Mouse (Mus musculus): Measurements from ENCODE around the gene Glod4. TPM values are rescaled to one million over a fixed set of nuclear protein-coding genes. Genes with fewer than 3 reads are reported as not detected.

Gene Glod4
- polyA plus RNA-seq, 1 experiment from 2014 or later = 135 TPM

DNA sequence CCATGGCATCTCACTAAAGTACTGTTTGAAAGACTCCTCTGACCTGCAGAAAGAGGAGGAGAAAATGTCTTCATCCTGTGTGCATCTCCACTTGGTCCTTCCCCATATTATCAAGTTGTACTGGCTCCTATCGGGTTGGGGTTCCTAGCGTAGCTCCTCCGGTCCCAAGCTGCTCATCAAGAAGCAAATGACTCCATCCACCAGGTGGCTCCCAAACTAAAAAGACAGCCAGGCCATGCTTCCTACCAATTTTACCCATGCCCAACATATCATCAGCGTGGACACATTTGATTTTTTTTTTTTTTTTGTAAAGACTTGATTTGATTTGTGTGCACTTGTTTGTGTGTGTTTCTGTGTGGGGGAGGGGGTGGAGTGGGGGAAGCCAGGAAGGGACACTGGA, 28.9 kb upstream of the Glod4 start:
- no peak for DNase-seq (ENCODE audit: low spot score)
- WGBS = 89% methylated on average over 4 of the region's 4 CpGs
- Histone ChIP-seq H3K4me1 (peaks cover 33% of the 10 kb centered on the region), H3K36me3 (peaks cover 62% of the 10 kb centered on the region), H3K27me3 (ENCODE audit: low read depth, poor library complexity, severe bottlenecking) (no peaks in the 10 kb centered on the region), H3K9me3 (replicated peaks) (no peaks in the 10 kb centered on the region), H3K27ac (replicated peaks) (no peak overlapping the region), H3K4me3 (no peak overlapping the region)

DNA sequence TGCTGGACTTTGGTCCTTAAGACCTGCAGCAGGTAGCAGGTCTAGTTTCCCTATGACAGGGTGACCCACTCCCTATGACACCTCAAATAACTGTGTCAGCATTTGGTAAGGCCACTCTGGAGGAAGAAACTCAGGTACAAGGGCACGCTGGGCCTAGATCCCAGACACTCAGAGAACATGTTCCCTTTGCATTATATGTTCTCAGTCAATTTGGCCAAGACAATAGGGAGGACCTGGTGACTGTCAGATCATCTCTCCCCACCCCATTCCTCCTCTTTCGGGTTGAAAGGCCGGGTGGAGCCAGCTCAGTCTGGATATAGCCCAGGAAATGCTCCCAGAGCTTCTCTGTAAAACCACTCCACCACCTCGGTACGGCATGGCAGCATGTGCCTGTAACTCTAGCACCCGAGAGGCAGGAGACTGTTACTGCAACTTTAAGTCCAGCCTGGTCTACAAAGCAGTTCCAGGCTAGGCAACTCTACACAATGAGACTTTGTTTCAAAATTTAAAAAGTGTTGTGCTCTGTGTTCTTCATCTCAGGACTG, 25.1 kb upstream of the Glod4 start:
- H3K4me1 ChIP-seq = peaks cover 66% of the 10 kb centered on the region
- no peaks in the 10 kb centered on the region for H3K9me3 ChIP-seq (replicated peaks)
- H3K4me3 ChIP-seq = no peak overlapping the region
- H3K36me3 ChIP-seq = peaks cover 50% of the 10 kb centered on the region
- peak overlapping the region; percentile 92 for H3K27ac ChIP-seq (replicated peaks)
- no peaks in the 10 kb centered on the region; the same call in 1 of the 2 replicates for H3K27me3 ChIP-seq (ENCODE audit: low read depth, poor library complexity, severe bottlenecking)
- no peak for DNase-seq (ENCODE audit: low spot score)
- 54% methylated on average over 6 of the region's 6 CpGs for WGBS

DNA sequence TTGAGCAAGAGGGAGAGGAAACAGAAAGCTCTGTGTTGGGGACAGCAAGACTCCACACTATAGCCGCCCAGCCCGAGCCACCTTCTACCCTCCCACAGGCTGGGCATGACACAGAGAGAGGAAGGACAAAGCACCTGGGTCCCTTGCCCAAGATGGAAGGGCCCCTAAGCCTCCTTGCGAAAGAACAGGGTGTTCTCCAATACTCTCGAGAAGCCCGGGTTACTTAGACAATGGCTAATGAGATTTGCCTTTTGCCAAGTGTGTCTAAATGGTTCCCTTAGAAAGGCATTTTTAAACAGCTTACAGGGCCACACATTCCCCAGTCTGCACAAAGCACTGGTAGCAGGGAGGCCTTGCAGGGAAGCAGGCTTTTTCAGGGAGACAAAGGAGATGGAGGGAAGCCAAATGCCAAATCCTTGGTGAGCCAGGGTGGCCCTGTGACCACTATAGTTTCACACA, 24.5 kb upstream of the Glod4 start:
- peaks cover 71% of the 10 kb centered on the region for H3K4me1 ChIP-seq
- WGBS = 7% methylated on average over 5 of the region's 5 CpGs

DNA sequence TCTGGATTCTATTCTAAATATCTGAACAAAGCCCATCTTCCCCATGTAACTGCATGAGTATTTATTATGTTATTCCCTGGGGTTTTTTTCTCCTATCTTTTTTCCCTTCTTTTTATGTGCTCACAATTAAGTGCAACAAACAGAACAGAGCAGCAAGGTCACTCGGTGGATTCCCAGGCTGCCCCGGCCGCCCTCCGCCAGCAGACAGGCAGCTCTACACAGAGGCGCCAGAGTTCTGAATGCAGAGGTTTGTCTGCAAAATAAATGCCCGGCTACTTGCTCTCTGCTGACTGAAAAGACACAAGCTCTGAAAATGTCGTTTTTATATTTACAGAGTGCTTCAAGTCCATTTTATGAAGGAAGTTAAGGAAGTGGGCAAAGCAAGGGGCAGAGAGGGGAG, 24.0 kb upstream of the Glod4 start:
- 29% methylated on average over 7 of the region's 7 CpGs for WGBS
- no peak for DNase-seq (ENCODE audit: low spot score)

More for the DNA sequence above, 24.5 kb upstream of the Glod4 start:
- Histone ChIP-seq H3K36me3 (peaks cover 44% of the 10 kb centered on the region), H3K9me3 (replicated peaks) (no peaks in the 10 kb centered on the region), H3K27me3 (ENCODE audit: low read depth, poor library complexity, severe bottlenecking) (no peaks in the 10 kb centered on the region; the same call in 1 of the 2 replicates), H3K27ac (replicated peaks) (peak overlapping the region; percentile 92), H3K4me3 (peak overlapping the region; percentile 20; the same call in 1 of the 2 replicates)
- DNase-seq (ENCODE audit: low spot score) = peak; percentile 51

DNA sequence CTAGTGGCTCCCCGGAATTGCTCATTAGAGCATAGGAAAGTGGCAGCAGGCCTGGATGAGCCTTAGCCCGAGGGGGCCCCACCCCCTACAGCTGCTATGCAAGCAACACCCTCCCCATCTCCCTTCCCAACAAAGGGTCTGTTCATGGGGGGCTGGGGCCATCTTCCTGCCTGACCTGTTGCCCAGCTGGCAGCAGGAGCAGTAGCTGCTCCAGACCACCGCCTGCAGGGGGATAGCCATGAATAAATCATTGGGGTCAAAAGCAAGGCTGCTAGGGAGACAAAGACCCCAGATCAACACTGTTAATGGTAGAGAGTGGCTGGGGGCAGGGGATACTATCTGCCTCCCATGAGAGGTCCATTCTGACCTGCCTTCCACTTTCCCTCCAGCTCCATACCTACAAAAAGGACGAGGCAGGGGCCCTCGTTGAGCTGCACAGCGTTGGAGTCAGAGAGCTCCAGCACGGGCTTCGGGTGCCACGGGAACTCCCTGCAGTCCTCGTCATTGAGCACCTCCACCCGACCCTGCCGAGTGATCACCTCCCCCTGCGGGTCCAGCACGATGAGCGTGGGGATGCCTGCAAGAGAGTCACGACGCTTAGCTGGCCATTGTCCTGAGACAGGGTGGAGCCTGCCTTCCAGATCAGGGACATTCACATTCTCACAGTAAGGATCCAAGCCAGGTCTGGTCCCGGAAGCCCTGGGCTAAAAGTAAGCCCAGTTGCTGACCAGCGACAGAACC, 19.3 kb upstream of the Glod4 start:
- Histone ChIP-seq H3K36me3 (peaks cover 41% of the 10 kb centered on the region), H3K27me3 (ENCODE audit: low read depth, poor library complexity, severe bottlenecking) (no peaks in the 10 kb centered on the region; the same call in 1 of the 2 replicates)
- peak; percentile 71 for DNase-seq (ENCODE audit: low spot score)

More for the DNA sequence above, 24.0 kb upstream of the Glod4 start:
- H3K27ac ChIP-seq (replicated peaks) = peak overlapping the region; percentile 92
- H3K27me3 ChIP-seq (ENCODE audit: low read depth, poor library complexity, severe bottlenecking) = no peaks in the 10 kb centered on the region; the same call in 1 of the 2 replicates
- H3K4me3 ChIP-seq = peak overlapping the region; percentile 20; the same call in 1 of the 2 replicates
- peaks cover 76% of the 10 kb centered on the region for H3K4me1 ChIP-seq
- H3K9me3 ChIP-seq (replicated peaks) = no peaks in the 10 kb centered on the region
- peaks cover 39% of the 10 kb centered on the region for H3K36me3 ChIP-seq

DNA sequence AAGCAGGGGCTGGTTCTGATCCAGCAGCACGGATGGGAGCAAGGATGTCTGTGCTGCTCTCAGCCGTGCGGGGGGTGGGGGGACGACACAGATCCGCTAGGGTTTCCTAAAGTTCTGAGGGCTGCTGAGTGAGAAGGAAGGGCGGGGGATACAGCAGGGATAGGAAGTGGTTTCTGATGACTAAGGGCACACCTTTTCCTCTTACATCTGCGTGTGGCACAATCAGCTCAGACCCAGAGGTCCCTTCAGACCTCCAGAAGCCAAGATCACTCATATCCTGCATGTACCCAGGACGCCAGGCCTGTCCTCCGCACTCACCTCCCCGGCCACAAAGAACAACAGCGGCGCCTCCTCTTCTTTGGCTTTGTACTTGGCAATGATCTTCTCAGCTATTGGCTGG, 17.7 kb upstream of the Glod4 start:
- DNase-seq (ENCODE audit: low spot score) = no peak
- Histone ChIP-seq H3K9me3 (replicated peaks) (no peaks in the 10 kb centered on the region), H3K4me1 (peaks cover 99% of the 10 kb centered on the region), H3K4me3 (0 out of 2 replicates have a peak overlapping the region, but pooled peaks have one; percentile 27), H3K27ac (replicated peaks) (peak overlapping the region; percentile 92), H3K36me3 (peaks cover 54% of the 10 kb centered on the region), H3K27me3 (ENCODE audit: low read depth, poor library complexity, severe bottlenecking) (no peaks in the 10 kb centered on the region; the same call in 1 of the 2 replicates)
- 71% methylated on average over 12 of the region's 12 CpGs for WGBS

More for the DNA sequence above, 19.3 kb upstream of the Glod4 start:
- no peaks in the 10 kb centered on the region for H3K9me3 ChIP-seq (replicated peaks)
- H3K27ac ChIP-seq (replicated peaks) = peak overlapping the region; percentile 92
- H3K4me1 ChIP-seq = peaks cover 99% of the 10 kb centered on the region
- WGBS = 7% methylated on average over 19 of the region's 19 CpGs
- H3K4me3 ChIP-seq = peak overlapping the region; percentile 40

DNA sequence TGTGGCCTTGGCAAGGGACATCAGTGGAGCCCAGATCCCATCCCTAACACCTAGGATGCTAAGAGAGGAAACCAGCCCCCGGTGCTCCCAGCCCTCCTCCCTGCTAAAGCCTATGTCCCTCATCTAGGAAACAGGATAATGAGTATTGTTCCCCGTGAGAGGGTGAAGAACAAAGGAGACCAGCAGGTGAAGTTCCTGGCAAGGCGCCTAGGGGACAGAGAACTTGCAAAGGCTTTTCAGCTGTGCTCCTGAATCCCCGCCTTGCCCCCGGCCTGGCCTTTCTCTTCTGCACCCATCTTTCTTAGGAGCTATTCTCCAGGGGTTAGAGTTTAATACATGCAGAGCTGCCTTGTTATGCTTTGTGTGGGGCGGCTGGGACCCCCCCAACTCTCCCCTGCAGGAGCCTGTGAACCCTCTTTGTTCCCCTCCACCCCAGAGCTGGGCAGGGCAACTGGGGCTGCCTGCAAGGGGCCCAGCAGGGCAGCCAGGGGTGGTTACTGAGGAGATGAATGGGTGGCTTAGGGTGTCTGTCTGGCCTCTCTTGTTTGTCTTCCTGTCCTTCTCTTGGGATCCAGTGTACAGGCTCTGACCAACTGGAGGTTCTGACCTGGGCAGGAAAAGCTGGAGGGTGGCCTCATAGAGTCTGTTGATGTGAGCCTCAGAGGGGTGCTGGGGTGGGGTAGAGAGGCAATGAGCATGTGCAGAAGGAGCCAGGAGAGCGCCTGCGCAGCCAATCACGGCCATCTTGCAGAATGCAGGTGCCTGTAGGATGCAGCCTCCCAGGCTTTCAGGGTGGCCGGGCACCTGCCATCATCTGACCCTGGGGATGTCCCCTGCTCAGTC, 16.9 kb upstream of the Glod4 start:
- peaks cover 54% of the 10 kb centered on the region for H3K36me3 ChIP-seq
- peak overlapping the region; percentile 27; the same call in 1 of the 2 replicates for H3K4me3 ChIP-seq
- peak; percentile 70 for DNase-seq (ENCODE audit: low spot score)
- peaks cover 97% of the 10 kb centered on the region for H3K4me1 ChIP-seq
- peak overlapping the region; percentile 92 for H3K27ac ChIP-seq (replicated peaks)
- no peaks in the 10 kb centered on the region for H3K9me3 ChIP-seq (replicated peaks)
- 35% methylated on average over 10 of the region's 10 CpGs for WGBS
- no peaks in the 10 kb centered on the region; the same call in 1 of the 2 replicates for H3K27me3 ChIP-seq (ENCODE audit: low read depth, poor library complexity, severe bottlenecking)

DNA sequence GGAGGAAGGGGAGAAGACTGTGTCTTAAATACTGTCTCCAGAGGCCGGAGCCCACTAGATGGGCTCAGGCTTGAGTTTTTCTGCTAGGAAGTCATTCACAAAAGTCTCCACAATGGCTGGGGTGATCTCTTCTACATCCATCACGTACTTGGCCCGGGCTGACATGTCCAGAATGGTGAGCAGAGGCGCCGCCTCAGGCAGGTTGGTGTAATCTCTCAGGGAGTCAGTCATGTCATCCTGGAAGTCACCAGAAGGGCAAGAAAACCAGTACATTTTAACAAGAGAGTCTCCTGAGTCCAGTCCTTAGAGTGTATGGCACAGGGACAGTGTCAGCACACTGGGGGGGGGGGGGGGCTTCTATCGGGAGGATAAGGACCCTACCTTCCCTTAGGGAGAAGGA, 15.0 kb upstream of the Glod4 start:
- DNase-seq (ENCODE audit: low spot score) = no peak
- WGBS = 91% methylated on average over 6 of the region's 6 CpGs
- no peaks in the 10 kb centered on the region for H3K9me3 ChIP-seq (replicated peaks)
- peaks cover 49% of the 10 kb centered on the region for H3K36me3 ChIP-seq
- no peaks in the 10 kb centered on the region for H3K27me3 ChIP-seq (ENCODE audit: low read depth, poor library complexity, severe bottlenecking)
- peak overlapping the region; percentile 92 for H3K27ac ChIP-seq (replicated peaks)
- no peak overlapping the region for H3K4me3 ChIP-seq
- H3K4me1 ChIP-seq = peaks cover 89% of the 10 kb centered on the region

DNA sequence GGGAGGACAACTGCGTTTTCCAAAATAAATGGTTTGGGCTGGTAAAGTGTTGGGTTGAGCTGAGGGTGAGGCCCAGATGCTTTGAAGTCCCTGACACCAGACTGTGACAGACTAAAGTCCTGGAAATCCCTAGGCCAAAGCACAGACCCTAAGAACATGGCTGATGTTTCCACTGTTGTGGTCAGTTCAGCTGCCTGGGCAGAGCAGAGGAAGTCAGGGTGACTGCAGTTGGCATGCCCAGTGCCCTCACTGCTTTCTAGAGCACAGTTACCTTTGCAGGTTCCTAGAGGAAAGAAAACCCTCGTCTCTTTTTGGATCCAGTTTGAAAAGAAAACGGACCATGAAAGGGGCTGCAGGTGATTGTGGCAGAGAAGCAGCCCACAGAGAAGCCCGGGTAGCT, 13.9 kb upstream of the Glod4 start:
- Histone ChIP-seq H3K9me3 (replicated peaks) (no peaks in the 10 kb centered on the region), H3K36me3 (peaks cover 49% of the 10 kb centered on the region), H3K4me3 (no peak overlapping the region), H3K27ac (replicated peaks) (peak overlapping the region; percentile 47; the same call in 1 of the 2 replicates), H3K4me1 (peaks cover 81% of the 10 kb centered on the region), H3K27me3 (ENCODE audit: low read depth, poor library complexity, severe bottlenecking) (no peaks in the 10 kb centered on the region)
- DNase-seq (ENCODE audit: low spot score) = no peak
- 81% methylated on average over 4 of the region's 4 CpGs for WGBS

DNA sequence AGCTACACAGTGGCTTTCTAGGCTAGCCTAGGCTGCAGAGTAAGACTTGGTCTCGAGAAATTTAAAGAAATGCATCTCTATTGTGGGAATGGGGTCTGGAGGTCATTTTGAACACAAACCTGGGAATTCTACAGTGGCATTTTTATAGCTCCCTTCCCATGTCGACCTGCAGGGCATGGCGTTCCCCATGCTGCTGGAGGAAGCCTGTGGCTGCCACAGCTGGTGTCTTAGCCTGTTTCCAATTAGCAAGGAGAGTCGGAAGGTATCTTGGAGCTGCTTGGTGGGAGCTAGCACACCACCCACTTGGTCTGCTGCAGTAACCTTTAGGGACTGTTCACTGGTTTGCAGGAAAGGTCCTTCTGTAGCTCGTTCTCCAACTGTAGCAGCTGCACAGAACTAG, 12.6 kb upstream of the Glod4 start:
- no peaks in the 10 kb centered on the region for H3K9me3 ChIP-seq (replicated peaks)
- no peak overlapping the region for H3K4me3 ChIP-seq
- no peaks in the 10 kb centered on the region for H3K27me3 ChIP-seq (ENCODE audit: low read depth, poor library complexity, severe bottlenecking)
- DNase-seq (ENCODE audit: low spot score) = no peak
- peaks cover 43% of the 10 kb centered on the region for H3K36me3 ChIP-seq
- 61% methylated on average over 5 of the region's 5 CpGs for WGBS
- peaks cover 68% of the 10 kb centered on the region for H3K4me1 ChIP-seq
- H3K27ac ChIP-seq (replicated peaks) = peak overlapping the region; percentile 11; the same call in 1 of the 2 replicates

DNA sequence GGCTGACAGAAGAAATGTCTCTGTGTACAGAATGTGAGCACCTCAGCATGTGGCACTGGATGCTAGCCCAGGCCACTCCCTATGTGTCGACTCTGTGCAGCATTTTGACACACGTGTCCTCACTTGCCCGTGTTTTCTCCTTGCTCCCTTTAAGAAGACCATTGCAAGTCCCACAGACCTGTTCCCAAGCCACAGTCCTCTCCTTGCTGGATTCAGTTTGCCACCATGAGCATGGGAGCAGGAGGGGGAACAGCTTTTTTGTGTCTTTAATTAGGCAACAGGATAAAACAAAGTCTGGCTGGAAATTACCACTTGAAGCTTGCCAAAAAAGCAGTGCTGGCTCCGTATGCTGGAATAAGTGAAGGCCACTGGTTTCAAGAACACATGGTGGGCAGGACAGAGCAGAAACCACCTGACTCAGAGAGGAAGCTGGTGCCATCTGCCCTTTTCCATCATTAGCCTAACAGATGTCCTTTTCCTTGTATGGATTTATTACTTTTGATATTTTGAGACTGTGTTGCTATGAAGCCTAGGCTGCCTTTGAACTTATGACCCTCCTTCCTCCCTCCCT, 12.0 kb upstream of the Glod4 start:
- Histone ChIP-seq H3K9me3 (replicated peaks) (no peaks in the 10 kb centered on the region), H3K27me3 (ENCODE audit: low read depth, poor library complexity, severe bottlenecking) (no peaks in the 10 kb centered on the region), H3K36me3 (peaks cover 43% of the 10 kb centered on the region), H3K27ac (replicated peaks) (peak overlapping the region; percentile 46; the same call in 1 of the 2 replicates), H3K4me1 (peaks cover 62% of the 10 kb centered on the region), H3K4me3 (no peak overlapping the region)
- no peak for DNase-seq (ENCODE audit: low spot score)
- 75% methylated on average over 4 of the region's 4 CpGs for WGBS

DNA sequence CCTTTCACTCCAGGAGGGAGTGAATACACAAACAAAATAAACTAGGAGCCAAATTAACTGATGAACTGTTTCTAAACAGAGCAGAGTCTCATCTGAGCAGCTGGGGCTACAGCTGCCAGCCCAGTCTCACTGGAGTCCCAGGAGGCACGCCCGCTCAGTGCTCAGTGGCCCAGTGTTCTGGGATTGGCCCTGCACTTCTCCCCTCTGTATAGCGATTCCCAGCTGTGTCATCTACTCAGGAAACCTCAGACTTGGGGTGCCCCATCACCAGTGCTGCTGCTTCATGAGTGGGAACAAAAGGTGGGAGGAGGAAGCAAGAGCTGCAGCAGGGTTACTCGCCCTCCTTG, 10.4 kb upstream of the Glod4 start:
- Histone ChIP-seq H3K4me3 (no peak overlapping the region), H3K36me3 (peaks cover 54% of the 10 kb centered on the region), H3K4me1 (peaks cover 46% of the 10 kb centered on the region), H3K27ac (replicated peaks) (peak overlapping the region; percentile 63), H3K9me3 (replicated peaks) (no peaks in the 10 kb centered on the region), H3K27me3 (ENCODE audit: low read depth, poor library complexity, severe bottlenecking) (no peaks in the 10 kb centered on the region)
- DNase-seq (ENCODE audit: low spot score) = no peak
- 83% methylated on average over 4 of the region's 4 CpGs for WGBS
